Mouse (Mus musculus) gastrocnemius, adult 18-20 months (tissue): ENCODE data around the gene Rft1. TPM values are rescaled to one million over a fixed set of nuclear protein-coding genes. Genes with fewer than 3 reads are reported as not detected.

ENCODE experiments used
- DNase-seq: peaks from one replicate; pipeline ENCODE4 v3.0.0; 2021; ENCODE audit warnings: low spot score
- long read RNA-seq, 2 experiments: library from polyadenylated mRNA; stranded (forward); transcript quantifications; one replicate each; pipeline ENCODE4 v2.0.0; 2021
- total RNA-seq, 2 experiments: library from RNA; stranded (reverse); gene quantifications; 2 replicates each; pipeline ENCODE4 v1.2.3; 2021

The Rft1 gene
- total RNA-seq: 1 to 10 TPM; 4.7 to 5.1 TPM
- long read RNA-seq, experiment 1, transcript Rft1-207 (13 exons, 2,347 nt): major isoform, 6 of 15 reads
- long read RNA-seq, experiment 1, transcript Rft1-201 (13 exons, 2,387 nt): minor isoform, 5 of 15 reads
- long read RNA-seq, experiment 1, partial matches to known transcripts: 0 of 15 reads
- long read RNA-seq, experiment 1, other reads (novel, unspliced or antisense): 4 of 15 reads
- long read RNA-seq, experiment 2, partial matches to known transcripts: 0 of 5 reads
- long read RNA-seq, experiment 2, other reads (novel, unspliced or antisense): 1 of 5 reads

- peak; percentile 99 for DNase-seq
Measured at GRCm38 (mm10) chr14:30653943-30654659, at the start of gene Rft1. Rft1 (plus strand) TSS chr14:30654360.

GRCm38 (mm10) chr14:30606817-30607216, 47.3 kb upstream of the Rft1 start:
- no peak for DNase-seq

- DNase-seq: no peak
Measured at GRCm38 (mm10) chr14:30607696-30608095, 46.5 kb upstream of the Rft1 start.

- no peak for DNase-seq
Measured at GRCm38 (mm10) chr14:30608176-30608575, 46.0 kb upstream of the Rft1 start.

- no peak for DNase-seq
Measured at GRCm38 (mm10) chr14:30609499-30609898, 44.7 kb upstream of the Rft1 start.

- DNase-seq: no peak
Measured at GRCm38 (mm10) chr14:30610304-30610703, 43.9 kb upstream of the Rft1 start.

GRCm38 (mm10) chr14:30610940-30611339, 43.2 kb upstream of the Rft1 start:
- DNase-seq: no peak

GRCm38 (mm10) chr14:30612523-30612922, 41.6 kb upstream of the Rft1 start:
- peak; percentile 85 for DNase-seq

GRCm38 (mm10) chr14:30612962-30613715, 41.0 kb upstream of the Rft1 start:
- DNase-seq: no peak

- no peak for DNase-seq
Measured at GRCm38 (mm10) chr14:30616751-30617150, 37.4 kb upstream of the Rft1 start.

- DNase-seq: no peak
Measured at GRCm38 (mm10) chr14:30618746-30619275, 35.3 kb upstream of the Rft1 start.

GRCm38 (mm10) chr14:30619982-30620578, 34.1 kb upstream of the Rft1 start:
- DNase-seq: no peak

- no peak for DNase-seq
Measured at GRCm38 (mm10) chr14:30622130-30622529, 32.0 kb upstream of the Rft1 start.

- DNase-seq: no peak
Measured at GRCm38 (mm10) chr14:30622556-30622955, 31.6 kb upstream of the Rft1 start.

GRCm38 (mm10) chr14:30624277-30624721, 29.9 kb upstream of the Rft1 start:
- no peak for DNase-seq

GRCm38 (mm10) chr14:30625131-30625807, 28.9 kb upstream of the Rft1 start:
- peak; percentile 65 for DNase-seq

GRCm38 (mm10) chr14:30625856-30626726, 28.1 kb upstream of the Rft1 start, which contains the start of gene Prkcd:
Prkcd (minus strand) TSS chr14:30626210.
- peak; percentile 77 for DNase-seq

GRCm38 (mm10) chr14:30626756-30627742, 27.1 kb upstream of the Rft1 start:
- DNase-seq: no peak

- DNase-seq: no peak
Measured at GRCm38 (mm10) chr14:30628235-30628634, 25.9 kb upstream of the Rft1 start.
